ENCODE assay signal across 14 mouse cellular contexts in the genomic region with DNA sequence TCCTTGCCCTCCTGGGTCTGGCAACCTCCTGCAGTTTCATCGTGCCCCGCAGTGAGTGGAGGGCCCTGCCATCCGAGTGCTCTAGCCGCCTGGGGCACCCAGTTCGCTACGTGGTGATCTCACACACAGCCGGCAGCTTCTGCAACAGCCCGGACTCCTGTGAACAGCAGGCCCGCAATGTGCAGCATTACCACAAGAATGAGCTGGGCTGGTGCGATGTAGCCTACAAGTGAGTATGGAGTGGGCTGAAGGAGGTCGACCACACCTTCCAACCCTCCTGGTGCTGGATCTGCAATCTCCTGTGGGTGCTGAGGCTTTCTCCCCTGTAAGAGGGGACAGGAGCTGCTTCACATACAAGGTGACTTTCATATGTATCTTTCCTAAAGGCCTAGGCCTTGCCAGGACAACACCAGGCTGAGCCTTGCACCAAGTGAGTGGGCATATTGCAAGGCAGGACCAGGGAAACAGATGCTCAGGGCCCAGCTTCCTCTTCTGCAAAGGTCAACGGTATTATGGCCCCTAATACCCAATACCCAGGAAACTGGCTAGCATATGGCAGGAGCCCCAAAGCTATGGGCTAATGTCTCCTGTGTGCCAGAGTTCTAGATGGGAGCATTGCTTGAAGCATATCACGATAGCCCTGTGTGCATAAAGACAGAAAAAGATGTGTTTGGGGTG. TPM values are rescaled to one million over a fixed set of nuclear protein-coding genes. Genes with fewer than 3 reads are reported as not detected.
DNase-seq lines count a peak whose midpoint lies in the region; ATAC-seq lines count a peak whose summit lies in the region.
"Had no signal": no experiment of that assay in that cellular context is flagged by ENCODE, and none has a peak within 500 bp of the region (broad histone marks: within the 10 kb centered on the region; RNA-seq: fewer than 3 reads in every experiment).

No protein-coding gene starts in this region.

- no peaks in the 10 kb centered on the region for H3K27me3 ChIP-seq in hindbrain, embryonic 15.5 days
- no peaks in the 10 kb centered on the region for H3K27me3 ChIP-seq in hindbrain, embryonic 11.5 days (ENCODE audit: control insufficient read depth, insufficient read depth, low read length)
- H3K27me3 ChIP-seq in midbrain, embryonic 14.5 days (ENCODE audit: control insufficient read depth, insufficient read depth, low read length), result no peaks in the 10 kb centered on the region
- H3K27me3 ChIP-seq in midbrain, embryonic 15.5 days (replicated peaks), result no peaks in the 10 kb centered on the region
- no peaks in the 10 kb centered on the region for H3K27me3 ChIP-seq in intestine, embryonic 14.5 days (replicated peaks; ENCODE audit: control insufficient read depth, insufficient read depth, low read length)
- H3K27me3 ChIP-seq in stomach, embryonic 14.5 days (ENCODE audit: control insufficient read depth, insufficient read depth, low read length), result no peaks in the 10 kb centered on the region
- H3K27me3 ChIP-seq: midbrain, embryonic 12.5 days had no signal

- H3K9me3 ChIP-seq in hindbrain, embryonic 15.5 days, result no peaks in the 10 kb centered on the region
- H3K9me3 ChIP-seq in hindbrain, embryonic 11.5 days (ENCODE audit: control insufficient read depth, low read length), result no peaks in the 10 kb centered on the region
- no peaks in the 10 kb centered on the region for H3K9me3 ChIP-seq in midbrain, embryonic 14.5 days (ENCODE audit: control insufficient read depth, low read length)
- H3K9me3 ChIP-seq in midbrain, embryonic 15.5 days, result no peaks in the 10 kb centered on the region
- H3K9me3 ChIP-seq in intestine, embryonic 14.5 days (ENCODE audit: control insufficient read depth, low read length), result no peaks in the 10 kb centered on the region
- no peaks in the 10 kb centered on the region for H3K9me3 ChIP-seq in stomach, embryonic 14.5 days (ENCODE audit: control insufficient read depth, low read depth, low read length)
- H3K9me3 ChIP-seq: midbrain, embryonic 12.5 days had no signal

- no peak overlapping the region for H3K4me3 ChIP-seq in hindbrain, embryonic 15.5 days
- H3K4me3 ChIP-seq in hindbrain, embryonic 11.5 days (ENCODE audit: low read depth, low read length), result no peak overlapping the region
- H3K4me3 ChIP-seq in midbrain, embryonic 14.5 days (replicated peaks; ENCODE audit: low read depth, low read length), result no peak overlapping the region
- H3K4me3 ChIP-seq in midbrain, embryonic 15.5 days, result no peak overlapping the region
- no peak overlapping the region for H3K4me3 ChIP-seq in intestine, embryonic 14.5 days (ENCODE audit: low read depth, low read length)
- no peak overlapping the region for H3K4me3 ChIP-seq in stomach, embryonic 14.5 days (ENCODE audit: low read depth, low read length)
- H3K4me3 ChIP-seq: erythroblast, embryonic 14.5 days; midbrain, embryonic 12.5 days had no signal

- no peaks in the 10 kb centered on the region for H3K4me1 ChIP-seq in hindbrain, embryonic 15.5 days (replicated peaks)
- no peaks in the 10 kb centered on the region for H3K4me1 ChIP-seq in hindbrain, embryonic 11.5 days (replicated peaks; ENCODE audit: control insufficient read depth, insufficient read depth, low read length)
- H3K4me1 ChIP-seq in midbrain, embryonic 14.5 days (ENCODE audit: control insufficient read depth, insufficient read depth, low read length), result no peaks in the 10 kb centered on the region
- no peaks in the 10 kb centered on the region for H3K4me1 ChIP-seq in midbrain, embryonic 15.5 days
- 0 out of 2 replicates have a peak, but pooled peaks cover 3% of the 10 kb centered on the region for H3K4me1 ChIP-seq in intestine, embryonic 14.5 days (replicated peaks; ENCODE audit: control insufficient read depth, insufficient read depth, low read length)
- no peaks in the 10 kb centered on the region for H3K4me1 ChIP-seq in stomach, embryonic 14.5 days (ENCODE audit: control insufficient read depth, insufficient read depth, low read length)

- H3K36me3 ChIP-seq in hindbrain, embryonic 15.5 days, result no peaks in the 10 kb centered on the region
- H3K36me3 ChIP-seq in hindbrain, embryonic 11.5 days (ENCODE audit: control insufficient read depth, insufficient read depth, low read length), result no peaks in the 10 kb centered on the region
- no peaks in the 10 kb centered on the region for H3K36me3 ChIP-seq in midbrain, embryonic 14.5 days (ENCODE audit: control insufficient read depth, insufficient read depth, low read length)
- H3K36me3 ChIP-seq in midbrain, embryonic 15.5 days (replicated peaks), result no peaks in the 10 kb centered on the region
- H3K36me3 ChIP-seq in intestine, embryonic 14.5 days (ENCODE audit: control insufficient read depth, insufficient read depth, low read length), result no peaks in the 10 kb centered on the region
- H3K36me3 ChIP-seq in stomach, embryonic 14.5 days (ENCODE audit: control insufficient read depth, insufficient read depth, low read length), result no peaks in the 10 kb centered on the region
- H3K36me3 ChIP-seq: midbrain, embryonic 12.5 days had no signal

- no peak overlapping the region for H3K4me2 ChIP-seq in hindbrain, embryonic 15.5 days
- no peak overlapping the region for H3K4me2 ChIP-seq in hindbrain, embryonic 11.5 days (replicated peaks; ENCODE audit: low read depth, low read length)
- no peak overlapping the region for H3K4me2 ChIP-seq in midbrain, embryonic 14.5 days (ENCODE audit: low read length)
- H3K4me2 ChIP-seq in midbrain, embryonic 15.5 days, result no peak overlapping the region
- H3K4me2 ChIP-seq in intestine, embryonic 14.5 days (ENCODE audit: low read length), result no peak overlapping the region
- H3K4me2 ChIP-seq in stomach, embryonic 14.5 days (replicated peaks; ENCODE audit: low read depth, low read length), result no peak overlapping the region
- H3K4me2 ChIP-seq: midbrain, embryonic 12.5 days had no signal

- WGBS in hindbrain, embryonic 15.5 days, result 58% methylated on average over 13 of the region's 13 CpGs
- 58% methylated on average over 13 of the region's 13 CpGs for WGBS in hindbrain, embryonic 11.5 days
- WGBS in midbrain, embryonic 14.5 days, result 62% methylated on average over 13 of the region's 13 CpGs
- 59% methylated on average over 13 of the region's 13 CpGs for WGBS in midbrain, embryonic 15.5 days
- 57% methylated on average over 13 of the region's 13 CpGs for WGBS in intestine, embryonic 14.5 days
- WGBS in stomach, embryonic 14.5 days, result 48% methylated on average over 13 of the region's 13 CpGs

- no peak for ATAC-seq in hindbrain, embryonic 15.5 days (ENCODE audit: low FRiP score, low read depth)
- ATAC-seq in hindbrain, embryonic 11.5 days (ENCODE audit: low FRiP score), result no peak
- no peak for ATAC-seq in midbrain, embryonic 14.5 days (ENCODE audit: low FRiP score, low TSS enrichment)
- ATAC-seq in midbrain, embryonic 15.5 days (replicated peaks), result no peak
- peak; percentile 21 for ATAC-seq in intestine, embryonic 14.5 days (replicated peaks; ENCODE audit: low FRiP score, low TSS enrichment, low read depth)
- peak; percentile 24; the same call in 1 of the 2 replicates for ATAC-seq in stomach, embryonic 14.5 days (ENCODE audit: insufficient number of reproducible peaks, insufficient read depth, low FRiP score, low read depth)

- H3K27ac ChIP-seq in hindbrain, embryonic 15.5 days (replicated peaks), result peak overlapping the region; percentile 48; the same call in 1 of the 2 replicates
- no peak overlapping the region for H3K27ac ChIP-seq in hindbrain, embryonic 11.5 days (ENCODE audit: low read depth, low read length)
- H3K27ac ChIP-seq in midbrain, embryonic 14.5 days (replicated peaks; ENCODE audit: low read depth, low read length), result 0 out of 2 replicates have a peak overlapping the region, but pooled peaks have one; percentile 32
- H3K27ac ChIP-seq in midbrain, embryonic 15.5 days, result no peak overlapping the region
- no peak overlapping the region; the same call in 1 of the 2 replicates for H3K27ac ChIP-seq in intestine, embryonic 14.5 days (ENCODE audit: low read depth)
- H3K27ac ChIP-seq in stomach, embryonic 14.5 days (ENCODE audit: low read length), result peak overlapping the region; percentile 28; the same call in 1 of the 2 replicates
- H3K27ac ChIP-seq: midbrain, embryonic 12.5 days had no signal

- H3K9ac ChIP-seq in hindbrain, embryonic 15.5 days, result no peak overlapping the region
- H3K9ac ChIP-seq in hindbrain, embryonic 11.5 days (ENCODE audit: low read depth, low read length), result no peak overlapping the region
- no peak overlapping the region for H3K9ac ChIP-seq in midbrain, embryonic 14.5 days (replicated peaks; ENCODE audit: low read length)
- no peak overlapping the region for H3K9ac ChIP-seq in midbrain, embryonic 15.5 days
- H3K9ac ChIP-seq in intestine, embryonic 14.5 days (ENCODE audit: low read length), result no peak overlapping the region
- H3K9ac ChIP-seq in stomach, embryonic 14.5 days (replicated peaks; ENCODE audit: low read depth, low read length), result no peak overlapping the region; the same call in 1 of the 2 replicates
- H3K9ac ChIP-seq: midbrain, embryonic 12.5 days had no signal

- DNase-seq in hindbrain, embryonic 11.5 days (ENCODE audit: low spot score), result no peak
- no peak for DNase-seq in midbrain, embryonic 14.5 days
- DNase-seq in intestine, embryonic 14.5 days (ENCODE audit: low spot score), result no peak
- no peak for DNase-seq in spleen, postnatal 4 days (ENCODE audit: low spot score in 2 of 2)
- no peak for DNase-seq in cerebellum, postnatal 10 days
- DNase-seq: cerebellum, adult 8-10 months; kidney, adult 2 months; right cerebral cortex, postnatal 25 days; thymus, postnatal 14 days had no signal

RNA-seq across cellular contexts. Expression of gene Pglyrp1, which starts 13.8 kb away (rescaled TPM):
- polyA plus RNA-seq in hindbrain, embryonic 15.5 days (2015; fragmentation: Nextera tagmentation; extraction: Ambion mirVana), result 22.9 and 25.9 TPM in 2 replicates
- polyA plus RNA-seq in hindbrain, embryonic 11.5 days (2014; fragmentation: Nextera tagmentation; extraction: Ambion mirVana), result 2.8 and 2.9 TPM in 2 replicates
- polyA plus RNA-seq in midbrain, embryonic 14.5 days (2014; fragmentation: Nextera tagmentation; extraction: Ambion mirVana), result 18.9 and 20.7 TPM in 2 replicates
- 27.0 and 27.3 TPM in 2 replicates for polyA plus RNA-seq in midbrain, embryonic 15.5 days (2015; fragmentation: Nextera tagmentation; extraction: Ambion mirVana)
- 17.7 and 26.7 TPM in 2 replicates for polyA plus RNA-seq in intestine, embryonic 14.5 days (2014; fragmentation: Nextera tagmentation; extraction: Ambion mirVana)
- 23.9 and 32.8 TPM in 2 replicates for polyA plus RNA-seq in stomach, embryonic 14.5 days (2014; fragmentation: Nextera tagmentation; extraction: Ambion mirVana)

RNA-seq across cellular contexts. Expression of gene Ccdc61, which starts 25.3 kb away (rescaled TPM):
- polyA plus RNA-seq in hindbrain, embryonic 15.5 days (2015; fragmentation: Nextera tagmentation; extraction: Ambion mirVana), result 29.7 and 30.6 TPM in 2 replicates
- polyA plus RNA-seq in hindbrain, embryonic 11.5 days (2014; fragmentation: Nextera tagmentation; extraction: Ambion mirVana), result 22.9 and 27.3 TPM in 2 replicates
- 16.1 and 18.5 TPM in 2 replicates for polyA plus RNA-seq in midbrain, embryonic 14.5 days (2014; fragmentation: Nextera tagmentation; extraction: Ambion mirVana)
- 24.6 and 25.8 TPM in 2 replicates for polyA plus RNA-seq in midbrain, embryonic 15.5 days (2015; fragmentation: Nextera tagmentation; extraction: Ambion mirVana)
- polyA plus RNA-seq in intestine, embryonic 14.5 days (2014; fragmentation: Nextera tagmentation; extraction: Ambion mirVana), result 21.5 and 21.7 TPM in 2 replicates
- 18.5 and 21.7 TPM in 2 replicates for polyA plus RNA-seq in stomach, embryonic 14.5 days (2014; fragmentation: Nextera tagmentation; extraction: Ambion mirVana)

RNA-seq across cellular contexts. Expression of gene Nova2, which starts 40.8 kb away (rescaled TPM):
- 12.5 and 13.0 TPM in 2 replicates for polyA plus RNA-seq in hindbrain, embryonic 15.5 days (2015; fragmentation: Nextera tagmentation; extraction: Ambion mirVana)
- polyA plus RNA-seq in hindbrain, embryonic 11.5 days (2014; fragmentation: Nextera tagmentation; extraction: Ambion mirVana), result 12.7 and 18.0 TPM in 2 replicates
- polyA plus RNA-seq in midbrain, embryonic 14.5 days (2014; fragmentation: Nextera tagmentation; extraction: Ambion mirVana), result 18.6 and 20.7 TPM in 2 replicates
- polyA plus RNA-seq in midbrain, embryonic 15.5 days (2015; fragmentation: Nextera tagmentation; extraction: Ambion mirVana), result 15.2 and 15.9 TPM in 2 replicates
- polyA plus RNA-seq in intestine, embryonic 14.5 days (2014; fragmentation: Nextera tagmentation; extraction: Ambion mirVana), result 0.66 and 0.75 TPM in 2 replicates
- polyA plus RNA-seq in stomach, embryonic 14.5 days (2014; fragmentation: Nextera tagmentation; extraction: Ambion mirVana), result 0.81 and 1.2 TPM in 2 replicates
- polyA plus RNA-seq: erythroblast, embryonic 14.5 days had no signal

RNA-seq across cellular contexts. Expression of gene Mill2, which starts 45.1 kb away (rescaled TPM):
- 0.44 and 1.3 TPM in 2 replicates for polyA plus RNA-seq in hindbrain, embryonic 15.5 days (2015; fragmentation: Nextera tagmentation; extraction: Ambion mirVana)
- polyA plus RNA-seq in hindbrain, embryonic 11.5 days (2014; fragmentation: Nextera tagmentation; extraction: Ambion mirVana), result 0.13 and 0.48 TPM in 2 replicates
- polyA plus RNA-seq in midbrain, embryonic 14.5 days (2014; fragmentation: Nextera tagmentation; extraction: Ambion mirVana), result 0.18 and 0.43 TPM in 2 replicates
- 0.73 and 0.85 TPM in 2 replicates for polyA plus RNA-seq in midbrain, embryonic 15.5 days (2015; fragmentation: Nextera tagmentation; extraction: Ambion mirVana)
- 0.62 and 1.1 TPM in 2 replicates for polyA plus RNA-seq in intestine, embryonic 14.5 days (2014; fragmentation: Nextera tagmentation; extraction: Ambion mirVana)
- 1.0 and 1.1 TPM in 2 replicates for polyA plus RNA-seq in stomach, embryonic 14.5 days (2014; fragmentation: Nextera tagmentation; extraction: Ambion mirVana)
- polyA plus RNA-seq: erythroblast, embryonic 14.5 days had no signal

Comparison
In these comparisons a context has a peak if more than half of its experiments do, and no peak if none do; other contexts are left out.
1. H3K27ac ChIP-seq: peak in hindbrain, embryonic 15.5 days (single experiment), midbrain, embryonic 14.5 days (single experiment) and stomach, embryonic 14.5 days (single experiment); none in hindbrain, embryonic 11.5 days (single experiment), midbrain, embryonic 15.5 days (single experiment) and intestine, embryonic 14.5 days (single experiment).
2. ATAC-seq: peak in intestine, embryonic 14.5 days (single experiment) and stomach, embryonic 14.5 days (single experiment); none in hindbrain, embryonic 15.5 days (single experiment), hindbrain, embryonic 11.5 days (single experiment), midbrain, embryonic 14.5 days (single experiment) and midbrain, embryonic 15.5 days (single experiment).